Mouse (Mus musculus) heart, embryonic 11.5 days (tissue): Measurements from ENCODE around the gene Nav2. TPM values are rescaled to one million over a fixed set of nuclear protein-coding genes. Genes with fewer than 3 reads are reported as not detected.

Source experiments
- ATAC-seq: fragments of 200-750 bp; cut with Nextera tagmentation; replicated peaks from 2 replicates; pipeline ENCODE4 v1.8.0; 2017; ENCODE audit warnings: moderate library complexity; ENCODE audit not compliant: insufficient number of reproducible peaks, low FRiP score, low TSS enrichment
- H3K27ac ChIP-seq: fragments of 300-500 bp; sonication (generic); 2 replicates; pipeline ENCODE4 v1.5.1; 2014; ENCODE audit warnings: mild to moderate bottlenecking, low read depth, low read length
- H3K27me3 ChIP-seq: fragments of 300-500 bp; sonication (generic); 2 replicates; pipeline ENCODE4 v1.6.1; 2014; ENCODE audit warnings: mild to moderate bottlenecking, low read length, mixed read lengths; ENCODE audit not compliant: control insufficient read depth, insufficient read depth
- H3K36me3 ChIP-seq: fragments of 300-500 bp; sonication (generic); 2 replicates; pipeline ENCODE4 v1.6.1; 2014; ENCODE audit warnings: mild to moderate bottlenecking, low read length, moderate library complexity, mixed read lengths; ENCODE audit not compliant: control insufficient read depth, insufficient read depth
- H3K4me1 ChIP-seq: fragments of 300-500 bp; sonication (generic); 2 replicates; pipeline ENCODE4 v1.6.1; 2014; ENCODE audit warnings: low read length; ENCODE audit not compliant: control insufficient read depth, insufficient read depth
- H3K4me2 ChIP-seq: fragments of 300-500 bp; sonication (generic); 2 replicates; pipeline ENCODE4 v1.6.1; 2014; ENCODE audit warnings: mild to moderate bottlenecking, moderate library complexity
- H3K4me3 ChIP-seq: fragments of 300-500 bp; sonication (generic); 2 replicates; pipeline ENCODE4 v1.5.1; 2014; ENCODE audit warnings: low read depth, low read length
- H3K9ac ChIP-seq: fragments of 300-500 bp; sonication (generic); 2 replicates; pipeline ENCODE4 v1.6.1; 2014; ENCODE audit warnings: mild to moderate bottlenecking, low read depth, low read length, moderate library complexity
- H3K9me3 ChIP-seq: fragments of 300-500 bp; sonication (generic); replicated peaks from 2 replicates; pipeline ENCODE4 v1.6.1; 2016; ENCODE audit warnings: low read length; ENCODE audit not compliant: control insufficient read depth
- WGBS: fragments of 180-500 bp; shearing (Covaris S2); extraction: QIAGEN DNeasy Blood & Tissue Kit; methylation state at CpG from one replicate; pipeline ENCODE4 v1.1.7; 2014; ENCODE audit not compliant: insufficient replicate concordance; 5-methylcytosine and 5-hydroxymethylcytosine counted together
- polyA plus RNA-seq: library from polyadenylated mRNA; unstranded; fragments of >200 nt; fragmentation: Nextera tagmentation; extraction: Ambion mirVana; gene quantifications from 2 replicates; pipeline ENCODE4 v1.2.1, GENCODE M21; 2014

Gene Nav2
- polyA plus RNA-seq, 1 experiment from 2014 or later, result 32.2 TPM

DNA sequence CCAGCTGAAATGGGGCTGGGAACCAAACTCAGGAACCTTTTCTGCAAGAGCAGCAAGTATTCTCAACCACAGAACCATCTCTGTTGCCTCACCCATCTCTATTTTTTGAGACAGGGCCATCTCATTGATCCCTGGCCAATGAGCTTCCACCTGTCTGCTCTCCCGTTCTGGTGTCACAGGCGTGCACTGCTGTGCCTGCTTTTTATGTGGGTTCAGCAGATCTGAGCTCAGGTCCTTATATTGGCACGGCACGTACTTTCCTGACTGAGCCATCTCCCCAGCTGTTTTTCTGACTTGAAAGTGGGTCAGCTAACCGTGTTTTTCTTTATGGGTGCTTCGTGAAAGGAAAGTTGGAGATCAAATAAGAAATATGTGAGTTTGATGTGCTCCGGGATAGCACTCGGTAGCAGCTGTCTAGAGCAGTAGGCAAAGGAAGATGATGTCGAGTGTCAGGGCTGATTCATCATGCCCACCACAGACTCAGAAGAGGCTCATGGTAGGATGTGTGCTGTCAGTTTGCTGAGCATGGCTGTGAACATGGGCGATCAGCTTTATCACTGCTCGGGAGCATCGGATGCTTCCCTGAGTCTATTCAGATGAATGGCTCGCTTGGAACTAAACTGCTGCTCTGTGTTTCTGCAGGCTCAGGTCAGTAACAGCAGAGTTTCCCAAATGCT is 456.1 kb downstream of the Nav2 start:
- H3K4me1 ChIP-seq, result peaks cover 12% of the 10 kb centered on the region; the same call in 1 of the 2 replicates
- no peak overlapping the region for H3K4me2 ChIP-seq
- no peak overlapping the region for H3K4me3 ChIP-seq
- H3K9me3 ChIP-seq, result no peaks in the 10 kb centered on the region
- WGBS, result 83% methylated on average over 13 of the region's 13 CpGs
- H3K27ac ChIP-seq, result no peak overlapping the region
- H3K27me3 ChIP-seq, result no peaks in the 10 kb centered on the region
- no peak overlapping the region for H3K9ac ChIP-seq
- ATAC-seq, result no peak
- no peaks in the 10 kb centered on the region for H3K36me3 ChIP-seq

- WGBS, result 42% methylated on average over 5 of the region's 5 CpGs
- H3K4me3 ChIP-seq, result no peak overlapping the region
- H3K4me2 ChIP-seq, result no peak overlapping the region
- ATAC-seq, result no peak
- H3K4me1 ChIP-seq, result peaks cover 19% of the 10 kb centered on the region
- no peak overlapping the region for H3K27ac ChIP-seq
- H3K9ac ChIP-seq, result no peak overlapping the region
- no peaks in the 10 kb centered on the region for H3K9me3 ChIP-seq
- H3K36me3 ChIP-seq, result no peaks in the 10 kb centered on the region
- no peaks in the 10 kb centered on the region for H3K27me3 ChIP-seq
These were observed 460.1 kb downstream of the Nav2 start for GRCm38 (mm10) chr7:49368590-49368989.

DNA sequence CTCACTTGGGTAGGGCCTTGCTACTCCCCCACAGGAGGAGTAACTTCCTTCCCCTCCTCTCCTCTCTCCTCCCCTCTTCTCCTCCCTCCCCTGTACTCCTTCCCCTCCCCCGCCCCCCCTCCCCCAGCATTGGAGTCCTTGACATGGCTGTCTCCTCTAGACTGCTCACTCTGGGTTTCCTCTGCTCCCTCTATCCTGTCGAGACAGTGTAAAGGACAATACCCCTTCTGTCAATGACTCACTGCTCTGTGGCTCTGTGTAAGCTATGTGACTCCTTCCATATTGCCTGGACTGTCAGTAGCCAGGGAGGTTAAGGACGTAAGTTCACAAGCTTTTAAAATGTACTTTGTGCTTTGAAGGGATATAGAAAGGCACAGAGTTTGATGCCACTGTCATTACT is 460.5 kb downstream of the Nav2 start:
- 39% methylated on average over 3 of the region's 3 CpGs for WGBS
- Histone ChIP-seq H3K27me3 (no peaks in the 10 kb centered on the region), H3K9ac (no peak overlapping the region), H3K4me3 (no peak overlapping the region), H3K9me3 (no peaks in the 10 kb centered on the region), H3K36me3 (no peaks in the 10 kb centered on the region), H3K4me2 (no peak overlapping the region), H3K4me1 (peaks cover 20% of the 10 kb centered on the region), H3K27ac (no peak overlapping the region)
- ATAC-seq, result 0 out of 2 replicates have a peak, but pooled peaks have one; percentile 39

DNA sequence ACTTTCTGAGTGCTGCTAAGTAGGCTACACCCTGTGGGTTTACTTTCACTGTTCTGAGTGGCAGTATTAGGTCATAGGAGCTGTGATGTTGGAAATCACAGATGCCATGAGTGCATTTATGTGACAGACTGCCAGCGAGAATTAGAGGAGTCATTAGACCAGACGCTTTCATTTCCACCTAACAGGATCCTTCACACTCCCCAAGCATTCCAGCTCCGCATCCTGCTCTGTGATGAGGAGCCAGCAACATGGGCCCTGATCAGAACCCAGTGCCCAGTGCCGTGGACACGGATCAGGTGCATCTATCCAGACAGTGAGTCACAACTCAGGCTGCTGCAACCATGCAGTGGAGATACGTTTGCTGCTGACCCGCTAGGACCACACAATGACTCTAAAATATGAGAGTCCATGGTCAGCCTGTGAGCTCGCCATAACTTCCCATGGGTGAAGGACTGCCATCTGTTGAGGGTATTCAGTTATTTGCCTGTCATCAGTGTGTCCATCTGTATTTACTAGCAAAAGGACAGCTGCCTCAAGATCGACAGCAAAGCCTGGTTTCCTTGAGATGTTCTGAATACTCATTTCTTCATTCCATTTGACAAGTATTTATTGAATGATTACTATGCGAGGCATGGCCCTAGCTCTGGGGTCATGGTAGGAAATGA is 461.4 kb downstream of the Nav2 start:
- Histone ChIP-seq H3K27me3 (no peaks in the 10 kb centered on the region), H3K4me2 (no peak overlapping the region), H3K9ac (no peak overlapping the region), H3K9me3 (no peaks in the 10 kb centered on the region), H3K4me3 (no peak overlapping the region), H3K4me1 (peaks cover 27% of the 10 kb centered on the region), H3K27ac (no peak overlapping the region), H3K36me3 (no peaks in the 10 kb centered on the region)
- 84% methylated on average over 10 of the region's 10 CpGs for WGBS
- ATAC-seq, result no peak

DNA sequence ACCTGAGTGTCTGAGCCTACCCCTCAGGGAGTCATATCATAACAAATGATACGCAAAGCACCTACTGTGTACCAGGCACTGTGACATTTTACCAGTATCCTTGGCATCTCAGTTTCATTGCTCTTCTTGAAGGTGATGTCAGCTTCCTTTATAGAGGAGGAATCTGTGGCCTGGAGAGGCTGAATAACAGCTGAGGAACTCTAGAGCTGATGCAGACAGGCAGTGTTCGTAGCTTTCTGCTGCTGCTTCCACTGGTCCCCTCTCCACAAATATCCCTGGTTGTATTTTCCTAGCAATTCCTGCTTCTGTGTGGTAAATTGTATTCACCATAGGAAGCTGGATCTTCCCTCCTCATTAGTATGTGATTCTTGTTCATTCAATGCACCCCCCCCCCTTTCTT is 462.8 kb downstream of the Nav2 start:
- Histone ChIP-seq H3K27ac (no peak overlapping the region), H3K9me3 (no peaks in the 10 kb centered on the region), H3K4me3 (no peak overlapping the region), H3K9ac (no peak overlapping the region), H3K36me3 (no peaks in the 10 kb centered on the region), H3K4me1 (peaks cover 29% of the 10 kb centered on the region), H3K27me3 (no peaks in the 10 kb centered on the region), H3K4me2 (no peak overlapping the region)
- WGBS, result 88% methylated on average over 2 of the region's 2 CpGs
- no peak for ATAC-seq

- Histone ChIP-seq H3K9me3 (no peaks in the 10 kb centered on the region), H3K4me3 (no peak overlapping the region), H3K4me1 (peaks cover 29% of the 10 kb centered on the region), H3K9ac (no peak overlapping the region), H3K27ac (no peak overlapping the region), H3K36me3 (no peaks in the 10 kb centered on the region), H3K27me3 (no peaks in the 10 kb centered on the region), H3K4me2 (no peak overlapping the region)
- no peak for ATAC-seq
- WGBS, result 69% methylated on average over 7 of the region's 7 CpGs
These were observed 463.5 kb downstream of the Nav2 start for GRCm38 (mm10) chr7:49371972-49372371.

- Histone ChIP-seq H3K4me2 (no peak overlapping the region), H3K9ac (no peak overlapping the region), H3K36me3 (no peaks in the 10 kb centered on the region), H3K27ac (no peak overlapping the region), H3K27me3 (no peaks in the 10 kb centered on the region), H3K9me3 (no peaks in the 10 kb centered on the region), H3K4me1 (peaks cover 25% of the 10 kb centered on the region), H3K4me3 (no peak overlapping the region)
- no peak for ATAC-seq
- WGBS, result 80% methylated on average over 1 of the region's 1 CpGs
These were observed 464.7 kb downstream of the Nav2 start for GRCm38 (mm10) chr7:49373173-49373572.

DNA sequence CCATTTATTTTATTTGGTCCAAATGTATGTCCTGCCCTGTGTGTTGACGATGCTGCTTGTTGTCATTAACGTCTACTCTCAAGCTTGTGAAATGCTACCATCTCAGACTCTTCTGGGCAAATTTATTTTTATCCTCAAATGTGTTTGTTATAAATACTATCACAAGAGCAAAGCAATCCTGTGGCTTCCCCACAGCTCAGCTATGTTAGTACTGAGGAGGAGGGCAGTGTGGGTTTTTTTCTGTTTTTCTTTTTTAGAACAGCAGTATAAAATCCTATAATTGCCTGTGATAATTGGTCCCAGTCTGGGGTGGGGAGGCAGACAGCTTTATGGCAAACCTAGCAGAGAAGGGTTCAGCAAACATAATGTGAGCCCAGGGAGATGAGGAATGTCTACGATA is 465.1 kb downstream of the Nav2 start:
- Histone ChIP-seq H3K36me3 (no peaks in the 10 kb centered on the region), H3K4me1 (peaks cover 21% of the 10 kb centered on the region), H3K4me3 (no peak overlapping the region), H3K27ac (no peak overlapping the region), H3K4me2 (no peak overlapping the region), H3K9ac (no peak overlapping the region), H3K27me3 (no peaks in the 10 kb centered on the region), H3K9me3 (no peaks in the 10 kb centered on the region)
- ATAC-seq, result no peak
- WGBS, result 76% methylated on average over 3 of the region's 3 CpGs

GRCm38 (mm10) chr7:49375499-49375974 is 467.0 kb downstream of the Nav2 start:
- Histone ChIP-seq H3K36me3 (no peaks in the 10 kb centered on the region), H3K9ac (no peak overlapping the region), H3K4me2 (no peak overlapping the region), H3K4me1 (peaks cover 17% of the 10 kb centered on the region), H3K27ac (no peak overlapping the region), H3K9me3 (no peaks in the 10 kb centered on the region), H3K27me3 (no peaks in the 10 kb centered on the region), H3K4me3 (no peak overlapping the region)
- ATAC-seq, result no peak
- WGBS, result 44% methylated on average over 9 of the region's 9 CpGs
